Mouse (Mus musculus) lung, postnatal 0 days (tissue): Measurements from ENCODE around the gene Dock10.

Experiments
- CTCF ChIP-seq: IDR thresholded peaks from 2 replicates; pipeline ENCODE4 v1.5.1; 2016; ENCODE audit warnings: antibody characterized with exemption, mild to moderate bottlenecking
- EP300 ChIP-seq: IDR thresholded peaks from 2 replicates; pipeline ENCODE4 v1.6.1; 2016; ENCODE audit warnings: antibody characterized with exemption, mild to moderate bottlenecking, control low read depth

GRCm38 (mm10) chr1:80784155-80784554, 25.8 kb upstream of the Dock10 start:
- TF ChIP-seq CTCF, result no peak
- TF ChIP-seq EP300, result no peak
